Mouse (Mus musculus) testis, adult 2 months (tissue): ENCODE measurements around the gene Sptbn4.

Experiments
- CTCF ChIP-seq: fragments of 200-500 bp; IDR thresholded peaks from 2 replicates; pipeline ENCODE4 v1.5.1; 2012; ENCODE audit warnings: low read depth, mild to moderate bottlenecking, inconsistent platforms, low read length, moderate library complexity; ENCODE audit not compliant: control insufficient read depth, insufficient read depth, insufficient replicate concordance
- POLR2A ChIP-seq: fragments of 200-500 bp; IDR thresholded peaks from 2 replicates; pipeline ENCODE4 v1.6.1; 2012; ENCODE audit warnings: low read depth, mild to moderate bottlenecking, inconsistent platforms, low read length, moderate library complexity; ENCODE audit not compliant: control insufficient read depth

GRCm38 (mm10) chr7:27355261-27355660 lies 92.2 kb downstream of the Sptbn4 start:
- TF ChIP-seq CTCF (no peak), POLR2A (no peak)
